Mouse (Mus musculus) heart, adult 18-20 months (tissue): ENCODE results near the gene Ubn1. TPM values are rescaled to one million over a fixed set of nuclear protein-coding genes. Genes with fewer than 3 reads are reported as not detected.

Experiments used
- DNase-seq, 2 experiments: peaks; one replicate each; pipeline ENCODE4 v3.0.0; 2021 to 2022; ENCODE audit warnings: mixed read lengths in 1 of 2
- long read RNA-seq, 2 experiments: library from polyadenylated mRNA; stranded (forward); transcript quantifications; one replicate each; pipeline ENCODE4 v2.0.0; 2021
- total RNA-seq, 2 experiments: library from RNA; stranded (reverse); gene quantifications; 2 replicates each; pipeline ENCODE4 v1.2.3; 2021

Gene Ubn1
- total RNA-seq: 10 to 100 TPM; 21.3 to 23.2 TPM
- long read RNA-seq, experiment 1, full-length matches to known transcripts: 2 of 9 reads
- long read RNA-seq, experiment 1, partial matches to known transcripts: 7 of 9 reads
- long read RNA-seq, experiment 1, other reads (novel, unspliced or antisense): 0 of 9 reads
- long read RNA-seq, experiment 2, partial matches to known transcripts: 2 of 3 reads
- long read RNA-seq, experiment 2, other reads (novel, unspliced or antisense): 1 of 3 reads

DNA sequence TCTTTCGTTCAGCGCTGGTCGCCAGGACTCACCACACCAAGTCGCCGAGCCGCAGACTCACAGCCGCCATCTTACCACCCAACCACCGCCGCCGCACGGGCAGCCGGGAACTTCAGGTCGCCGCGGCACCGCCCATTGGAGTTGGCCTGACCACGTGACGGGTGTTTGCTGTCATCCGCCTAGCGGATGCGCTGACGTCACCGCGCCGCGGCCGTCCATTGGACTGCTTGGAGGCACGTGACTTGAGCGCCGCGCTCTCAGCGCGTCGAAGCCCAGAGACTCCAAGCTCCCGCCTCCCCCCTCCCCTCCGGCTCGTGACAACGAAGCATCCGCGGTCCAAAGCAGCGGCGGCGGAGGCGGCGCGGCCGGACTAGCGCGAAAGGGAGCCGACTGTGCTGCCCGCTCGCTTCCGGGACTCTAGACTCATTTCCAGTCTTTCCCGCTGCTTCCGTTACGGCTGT is at the start of gene Ubn1, which contains the start of gene Glyr1:
Ubn1 (plus strand) TSS at position 284 of the 461 bp plus-strand sequence.
Glyr1 (minus strand) TSS at position 90 of the 461 bp plus-strand sequence.
- DNase-seq: peak; percentile 98 to 100

DNA sequence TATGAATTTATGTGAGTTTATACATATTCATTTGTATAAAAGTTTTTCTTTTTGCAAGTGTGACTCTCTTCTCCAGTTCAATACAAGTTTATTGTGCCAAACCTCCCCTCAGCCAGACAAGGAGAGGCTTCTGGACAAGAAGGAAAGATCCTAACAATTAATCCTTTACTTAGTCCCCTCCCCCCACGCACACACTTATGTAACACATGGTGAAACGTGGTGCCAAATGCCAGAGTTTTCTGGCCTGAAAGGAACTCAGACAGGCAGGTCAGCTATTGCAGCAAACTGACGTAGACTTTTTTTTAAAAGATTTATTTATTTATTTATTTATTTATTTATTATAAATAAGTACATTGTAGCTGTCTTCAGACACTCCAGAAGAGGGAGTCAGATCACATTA is 49.2 kb upstream of the Ubn1 start:
- DNase-seq: no peak

DNA sequence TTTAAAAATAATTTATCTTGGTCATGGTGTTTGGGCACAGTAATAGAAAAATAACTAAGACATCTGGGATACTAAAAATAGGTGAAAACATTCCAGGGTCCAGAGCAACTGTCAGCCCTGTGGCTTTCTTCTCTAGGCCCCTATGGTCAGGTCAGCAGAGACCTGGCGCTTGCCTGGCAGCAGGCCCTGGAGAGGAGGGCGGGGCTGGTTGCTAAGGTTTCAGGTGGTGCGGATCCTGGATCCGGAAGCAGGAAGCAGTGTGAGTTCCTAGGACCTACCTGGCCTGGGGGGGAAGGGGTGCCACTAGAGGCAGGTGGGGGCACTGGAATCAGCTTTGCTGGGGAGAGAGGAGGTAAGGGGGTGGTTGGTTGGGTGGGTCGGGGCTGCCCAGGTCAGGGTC is 42.8 kb upstream of the Ubn1 start, which contains the start of gene Smim22:
Smim22 (plus strand) TSS at position 222 of the 400 bp plus-strand sequence.
- no peak for DNase-seq

DNA sequence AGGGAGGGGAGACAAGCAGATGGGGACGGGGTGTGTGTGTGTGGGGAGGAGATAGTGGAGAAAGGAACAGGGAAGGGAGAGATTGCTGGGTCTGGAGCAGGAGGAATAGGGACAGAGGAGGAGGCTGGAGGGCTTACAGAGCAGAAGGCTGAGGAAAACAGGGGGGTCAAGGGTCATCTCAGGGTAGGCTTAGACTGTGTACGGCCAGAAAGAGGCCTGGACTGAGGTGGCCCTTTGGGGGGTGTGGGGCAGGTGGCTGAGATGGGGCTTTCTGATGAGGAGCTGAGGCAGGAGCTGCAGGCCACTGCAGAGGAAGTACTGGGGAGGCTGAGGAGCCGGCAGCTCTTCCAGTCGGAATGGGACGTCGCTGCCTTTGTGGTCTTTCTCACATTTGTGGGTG is 42.4 kb upstream of the Ubn1 start:
- DNase-seq: no peak

DNA sequence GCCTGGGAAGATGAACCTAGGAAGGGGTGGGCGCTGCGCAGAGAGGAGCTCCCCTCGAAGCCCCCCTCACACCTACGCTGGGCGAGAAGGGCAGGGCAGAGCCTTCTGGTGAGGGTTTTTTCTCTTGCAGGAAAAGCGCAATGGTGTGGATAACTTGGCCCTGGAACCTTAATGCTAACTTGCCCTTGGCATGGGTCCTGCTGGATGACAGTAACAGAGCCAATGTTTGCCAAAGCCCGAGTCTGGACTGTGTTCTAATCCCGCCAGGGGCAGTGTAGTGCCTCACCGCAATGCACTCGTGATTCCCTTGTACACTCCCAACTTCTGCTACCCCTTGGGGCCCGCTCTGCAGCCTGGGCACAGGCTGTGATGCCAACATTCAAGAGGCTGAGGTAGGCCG is 41.8 kb upstream of the Ubn1 start:
- no peak for DNase-seq

DNA sequence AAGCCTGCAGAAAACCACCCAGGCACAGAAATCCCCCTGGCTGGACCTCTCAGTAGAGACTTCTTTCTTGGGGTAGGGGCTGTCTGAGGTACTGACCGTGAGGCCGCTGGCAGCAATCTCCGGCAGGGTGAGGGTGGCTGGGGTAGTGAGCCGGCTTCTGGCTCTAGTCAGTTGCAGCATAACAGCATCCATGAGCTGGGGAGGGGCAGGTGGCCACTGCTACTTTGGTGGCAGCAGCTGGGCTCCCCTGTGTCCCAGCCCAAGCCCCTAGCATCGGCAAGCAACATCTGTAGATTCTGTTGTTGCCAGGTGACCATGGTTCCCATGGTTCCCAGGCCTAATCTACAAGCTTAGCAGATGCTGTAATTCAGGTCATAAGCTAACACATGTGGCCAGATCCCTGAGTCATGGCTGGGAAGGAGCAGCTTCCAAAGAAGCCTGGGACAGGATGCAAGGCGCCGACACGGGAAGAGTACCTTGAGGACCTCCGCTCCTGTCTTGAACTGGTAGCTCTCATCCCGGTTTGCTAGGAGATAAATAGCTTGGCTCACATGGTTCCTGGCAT is 39.4 kb upstream of the Ubn1 start:
- DNase-seq: peak in 1 of 2 experiments; percentile 47

DNA sequence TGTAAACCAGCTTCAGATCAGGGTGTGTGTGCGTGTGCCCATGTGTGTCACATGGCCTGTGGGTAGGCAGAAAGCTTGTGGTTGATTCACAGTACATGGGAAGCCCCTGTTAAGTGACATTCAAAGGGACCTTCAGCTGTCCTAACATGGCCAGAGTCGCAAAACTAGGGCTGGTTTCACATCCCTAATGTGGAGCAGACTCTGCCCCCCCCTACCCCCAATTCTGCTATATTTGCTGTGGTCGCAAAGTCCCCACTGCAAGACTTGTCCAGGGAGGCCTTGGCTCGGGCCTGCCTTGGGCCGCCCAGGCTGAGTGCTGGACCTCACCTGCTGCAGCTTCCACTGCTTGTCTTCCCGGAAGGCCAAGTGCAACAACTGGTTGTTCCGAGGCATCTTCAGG is 38.6 kb upstream of the Ubn1 start:
- DNase-seq: no peak

DNA sequence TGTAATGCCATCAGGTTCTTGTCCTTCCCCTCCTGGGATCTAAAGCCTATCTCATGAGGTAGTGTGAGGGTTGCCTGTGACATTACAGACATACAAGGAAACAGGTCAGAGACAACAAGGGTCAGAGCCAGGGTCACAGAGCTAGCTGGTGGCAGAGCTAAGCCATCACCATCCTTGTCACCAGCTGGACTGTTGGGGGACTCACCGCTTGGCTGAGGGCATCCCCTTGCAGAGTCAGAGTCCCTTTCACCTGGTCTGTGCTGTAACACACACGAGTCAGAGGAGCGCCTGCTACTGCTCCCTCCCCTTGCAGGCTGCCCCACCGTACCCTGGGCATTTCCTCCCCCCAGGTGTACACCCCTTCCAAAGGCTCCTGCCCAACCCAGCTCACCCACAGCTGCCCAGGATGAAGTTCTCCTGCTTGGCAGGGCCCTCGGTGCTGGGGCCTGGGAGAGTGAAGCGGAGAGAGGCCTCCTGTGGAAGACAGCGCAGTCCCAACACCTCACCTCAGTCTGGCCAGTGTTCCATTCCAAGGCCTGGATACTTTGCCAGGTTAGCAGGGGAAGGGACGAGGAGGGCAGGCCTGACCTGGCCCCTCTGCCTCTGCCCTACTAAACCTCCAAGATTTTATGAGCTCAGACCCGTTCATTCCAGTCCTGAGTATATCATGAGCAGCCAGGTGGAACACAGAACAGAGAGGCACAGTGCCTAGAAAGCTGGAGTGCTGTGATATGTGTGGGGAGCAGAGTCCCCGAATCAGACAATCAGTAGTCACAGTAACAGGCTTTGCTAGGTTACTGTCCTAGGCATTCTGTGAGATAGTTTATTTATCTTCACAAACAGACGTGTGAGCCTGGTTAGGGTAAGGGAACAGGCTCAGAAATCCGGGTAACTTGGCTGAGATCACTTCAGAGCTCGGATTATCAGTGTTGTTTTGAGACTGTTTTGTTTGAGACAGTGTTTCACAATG is 37.5 kb upstream of the Ubn1 start:
- no peak for DNase-seq

DNA sequence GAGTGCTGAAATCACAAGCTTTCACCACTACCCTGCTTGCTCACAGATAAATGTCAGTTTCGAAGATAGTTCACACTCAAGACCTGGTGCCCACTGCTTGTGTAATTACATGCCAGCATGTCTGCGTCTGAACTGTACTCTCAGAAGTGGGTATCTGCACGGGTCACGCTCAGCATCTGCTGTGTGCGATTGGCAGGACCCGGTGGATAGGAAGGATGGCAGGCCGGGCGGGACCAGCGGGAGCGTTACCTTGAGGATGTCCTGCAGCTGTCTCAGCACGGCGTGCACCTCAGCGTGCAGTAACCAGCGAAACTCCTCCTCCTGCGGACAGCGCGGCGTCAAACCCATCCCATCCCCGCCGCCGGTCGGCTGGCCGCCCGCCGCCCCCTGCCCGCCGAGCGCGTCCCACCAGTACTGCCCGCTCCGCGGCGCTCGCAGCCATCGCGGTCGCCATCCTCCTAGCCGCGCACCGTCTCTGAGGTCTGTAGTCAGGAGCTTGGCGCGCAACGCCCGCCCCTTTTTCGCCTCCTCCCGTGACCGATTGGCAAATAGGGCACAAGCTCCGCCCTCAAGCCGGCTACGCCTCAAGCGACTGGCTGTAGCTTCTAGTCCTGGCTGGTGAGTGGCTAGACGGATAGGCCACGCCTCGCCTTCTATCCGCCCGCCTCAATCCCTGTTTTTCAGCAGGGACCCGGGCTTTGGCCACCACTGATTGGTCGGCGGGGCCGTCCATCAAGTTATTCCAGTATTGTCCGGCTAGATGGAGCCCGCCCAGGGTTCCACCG is 36.6 kb upstream of the Ubn1 start, which contains the start of gene Rogdi:
Rogdi (minus strand) TSS at position 500 of the 785 bp plus-strand sequence.
- peak; percentile 98 to 99 for DNase-seq

DNA sequence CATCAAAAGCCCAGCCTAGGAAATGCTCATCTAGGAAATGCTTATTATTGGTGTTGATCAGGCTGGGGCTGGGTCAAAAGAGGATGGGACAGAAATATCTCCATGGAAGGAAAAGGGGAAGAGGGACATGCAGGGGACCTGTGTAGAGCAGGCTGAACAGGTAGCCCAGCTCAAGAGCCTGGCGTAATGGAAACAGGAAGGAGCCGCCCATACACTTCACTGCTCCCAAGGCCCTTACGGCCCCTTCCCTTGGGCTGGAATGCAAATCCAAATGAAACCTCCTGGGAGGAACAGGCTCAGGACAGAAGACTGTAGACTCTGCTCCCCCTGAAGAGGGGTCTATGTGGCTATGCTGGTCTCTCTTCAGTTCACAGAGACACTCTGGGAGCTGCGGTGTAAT is 35.3 kb upstream of the Ubn1 start:
- DNase-seq: no peak

DNA sequence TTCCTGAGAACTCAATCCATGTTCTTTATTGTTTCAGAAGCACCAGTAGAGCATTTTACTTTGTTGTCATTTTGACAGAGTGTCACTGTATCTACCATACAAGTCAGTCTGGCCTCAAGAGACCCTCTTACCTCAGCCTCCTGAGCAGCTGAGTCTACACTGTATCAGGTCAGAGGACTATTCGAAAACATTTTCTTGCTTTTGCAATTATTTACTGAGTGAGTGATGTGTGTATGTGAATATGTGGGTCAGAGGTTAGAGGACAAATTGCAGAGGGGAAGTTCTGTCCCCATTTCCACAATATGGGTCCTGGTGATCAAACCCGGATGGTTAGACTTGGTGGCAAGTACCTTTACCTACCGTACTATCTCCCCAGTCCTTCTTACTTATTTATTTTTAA is 25.8 kb upstream of the Ubn1 start:
- no peak for DNase-seq

DNA sequence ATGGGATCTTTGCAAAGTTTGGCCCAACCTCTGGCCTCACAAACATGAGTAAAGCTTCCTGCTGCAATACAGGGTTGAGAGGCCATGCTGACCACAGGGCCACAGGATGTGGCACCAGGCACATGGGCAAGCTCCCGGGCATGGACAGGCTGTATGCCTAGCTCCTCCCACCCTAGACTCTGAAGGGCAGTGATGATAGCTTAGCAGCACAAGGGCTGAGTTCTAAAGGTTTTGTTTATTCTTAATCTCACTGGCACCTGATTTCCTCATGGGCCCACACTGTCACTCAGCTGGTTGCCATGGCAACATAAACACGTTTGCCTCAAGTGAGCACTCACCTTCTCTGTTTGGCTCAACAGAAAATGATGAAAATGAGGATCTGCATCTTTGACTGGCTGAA is 20.0 kb upstream of the Ubn1 start:
- no peak for DNase-seq

DNA sequence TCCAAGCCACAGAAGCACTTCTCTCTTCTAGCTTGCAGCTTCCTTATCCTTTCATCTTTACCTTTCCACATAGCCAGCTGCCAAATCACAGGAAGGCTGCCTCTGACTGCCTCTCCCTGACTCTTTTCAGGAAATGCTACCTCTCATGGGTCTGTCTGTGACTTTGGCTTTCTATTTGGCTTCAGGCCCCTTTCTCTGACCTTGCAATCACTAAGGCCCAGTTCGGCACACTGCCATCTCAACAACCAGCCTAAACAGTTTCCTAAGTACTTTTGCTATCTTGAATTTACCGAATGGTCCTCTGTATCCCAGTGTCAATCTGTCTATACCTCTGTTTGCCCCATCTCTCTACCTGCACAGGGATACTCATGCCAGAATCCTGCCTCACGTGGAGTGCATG is 14.3 kb upstream of the Ubn1 start:
- no peak for DNase-seq

DNA sequence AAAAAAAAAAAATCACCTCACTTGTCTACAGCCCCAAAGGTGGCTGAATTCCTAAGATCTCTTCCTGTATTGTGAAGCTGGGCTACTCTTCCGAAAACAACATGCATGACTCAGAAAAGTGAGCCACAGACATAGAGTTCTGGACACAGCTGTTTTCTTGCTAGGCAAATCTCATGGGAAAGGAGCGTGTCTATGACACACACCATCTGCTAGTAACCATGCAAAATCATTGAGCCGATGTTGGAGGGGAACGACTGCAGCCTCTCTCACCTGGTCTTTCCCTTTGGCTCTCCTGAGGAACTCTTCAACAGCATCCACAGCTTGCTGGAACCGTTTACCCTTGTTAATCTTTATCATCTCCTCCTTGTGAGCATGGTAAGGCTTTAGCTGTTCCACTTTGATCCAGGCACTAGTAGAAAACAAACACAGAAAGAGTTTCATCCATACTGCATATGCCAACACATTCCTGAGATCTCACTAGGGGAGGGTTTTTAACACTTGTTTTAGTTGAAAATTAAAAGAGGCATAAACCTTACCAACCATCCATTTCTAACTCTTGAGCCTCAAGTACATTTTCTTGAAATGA is 13.1 kb upstream of the Ubn1 start:
- DNase-seq: peak; percentile 66 to 72

DNA sequence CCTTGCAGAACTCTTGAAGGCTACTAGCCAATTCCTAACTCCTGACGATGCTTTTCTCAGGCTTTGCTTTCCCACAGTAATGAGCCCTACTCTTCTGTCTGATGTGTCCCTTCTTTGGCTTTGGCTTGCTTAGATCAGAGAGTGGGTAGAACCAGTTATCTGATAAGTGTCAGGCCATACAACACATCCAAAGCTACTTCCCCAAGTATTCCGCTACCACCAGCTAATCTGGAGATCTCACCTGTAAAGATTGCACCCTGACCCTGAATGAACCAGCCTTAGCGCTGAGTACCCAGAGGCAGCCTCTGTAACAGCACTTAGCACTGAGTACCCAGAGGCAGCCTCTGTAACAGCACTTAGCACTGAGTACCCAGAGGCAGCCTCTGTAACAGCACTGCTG is 4.5 kb upstream of the Ubn1 start:
- no peak for DNase-seq

DNA sequence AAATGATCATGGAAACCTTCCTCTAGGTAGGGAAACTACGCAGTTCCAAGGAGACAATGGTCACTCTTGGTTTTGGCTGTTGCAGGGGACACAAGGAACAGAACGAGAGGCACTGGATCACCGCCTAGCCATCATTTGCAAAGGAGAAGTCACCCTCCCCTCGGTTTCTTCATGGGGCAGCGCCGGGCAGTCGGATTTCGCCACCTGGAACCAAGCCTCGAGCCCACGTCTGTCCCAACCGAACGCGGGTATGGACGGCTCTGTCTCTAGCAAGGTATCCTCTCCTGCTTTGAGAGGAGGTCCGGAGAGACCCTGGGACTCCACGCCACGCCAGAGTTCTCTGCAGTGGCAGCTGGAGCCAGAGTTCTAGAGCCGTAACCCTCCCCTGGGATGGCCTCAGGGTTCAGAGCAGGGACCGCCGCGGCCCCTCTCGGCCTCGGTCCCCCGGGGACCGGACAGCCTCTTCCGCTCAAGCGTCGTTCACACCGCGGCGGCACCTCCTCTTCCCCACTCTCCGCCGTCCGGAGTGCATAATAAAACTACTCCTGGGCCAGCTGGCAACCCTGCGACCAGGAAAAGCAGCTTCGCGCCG is 579 bp upstream of the Ubn1 start:
- DNase-seq: no peak

DNA sequence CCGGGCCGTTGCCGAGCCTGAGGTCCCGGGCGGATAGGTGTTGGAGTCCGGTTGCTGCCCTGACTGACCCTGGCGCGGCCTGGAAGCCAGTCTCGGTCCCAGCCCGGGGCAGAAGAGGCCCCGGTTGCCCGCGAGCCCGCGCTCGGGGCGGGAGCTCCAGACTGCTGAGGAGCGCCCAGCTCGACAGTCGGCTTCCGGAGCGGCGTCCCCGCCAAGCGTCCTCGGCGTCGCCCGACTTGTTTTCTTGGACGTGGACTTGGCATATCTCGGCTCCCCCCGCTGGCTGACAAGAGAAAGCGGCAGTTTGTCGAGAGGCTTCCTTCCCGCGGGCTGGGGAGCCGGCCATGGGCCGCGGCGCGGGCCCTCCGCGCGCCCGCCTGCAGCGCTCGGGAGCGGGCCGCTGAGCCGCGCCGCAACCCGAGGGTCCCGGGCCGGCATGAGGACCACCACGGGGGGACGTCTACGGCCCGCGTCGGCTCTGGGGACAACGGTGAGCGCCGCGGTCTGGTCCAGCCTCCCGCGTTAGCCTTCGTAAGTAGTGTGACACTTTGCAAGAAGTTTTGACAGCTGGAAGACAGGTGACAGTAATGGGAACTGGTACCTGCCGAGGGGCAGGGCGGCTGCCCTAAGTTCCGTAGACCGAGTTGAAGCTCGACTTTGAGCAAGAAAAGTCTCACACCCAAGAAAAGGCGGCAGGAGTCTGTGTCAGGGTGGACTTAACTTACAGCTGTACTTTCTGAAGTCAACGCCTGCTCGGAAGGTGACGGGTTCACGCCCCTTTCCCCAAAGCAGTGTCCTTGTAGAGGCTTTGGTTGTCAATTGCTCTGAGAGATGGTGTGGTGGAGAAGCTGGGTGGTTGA is 624 bp downstream of the Ubn1 start:
- DNase-seq: peak; percentile 49 to 91

DNA sequence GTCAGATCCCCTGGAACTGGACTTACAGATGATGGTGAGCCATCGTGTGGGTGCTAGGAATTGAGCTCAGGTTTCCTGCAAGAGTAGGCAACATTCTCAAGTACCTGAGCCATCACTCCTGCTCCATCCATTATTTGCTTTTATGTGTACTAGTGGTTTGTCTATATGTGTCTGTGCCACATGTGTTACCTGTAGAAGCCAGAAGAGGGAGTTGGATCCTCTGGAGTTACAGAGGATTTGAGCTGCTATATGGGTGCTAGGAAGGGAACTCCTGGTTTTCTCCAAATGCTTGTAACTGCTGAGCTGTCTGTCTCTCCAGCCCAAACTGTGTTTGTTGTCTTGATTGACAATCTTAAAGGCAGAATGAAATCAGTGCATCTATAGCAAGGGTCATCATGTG is 8.3 kb downstream of the Ubn1 start:
- DNase-seq: no peak

DNA sequence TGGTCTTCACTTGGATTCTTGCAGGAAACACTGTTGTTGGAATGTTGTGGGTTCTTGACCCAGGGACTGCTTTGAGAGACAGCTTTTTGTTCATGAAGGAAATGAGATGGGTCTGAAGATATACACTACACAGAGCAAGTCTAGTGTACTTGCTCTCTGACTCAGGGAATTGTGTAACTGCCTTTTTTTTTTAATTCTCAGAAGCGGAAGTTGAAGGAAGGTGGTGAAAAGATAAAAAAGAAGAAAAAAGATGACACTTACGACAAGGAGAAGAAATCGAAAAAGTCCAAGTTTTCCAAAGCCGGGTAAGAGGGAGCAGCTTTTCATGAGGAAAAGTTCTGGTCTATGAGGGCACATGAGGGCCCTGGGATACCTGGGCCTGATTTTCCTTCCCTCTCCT is 13.6 kb downstream of the Ubn1 start:
- DNase-seq: no peak

DNA sequence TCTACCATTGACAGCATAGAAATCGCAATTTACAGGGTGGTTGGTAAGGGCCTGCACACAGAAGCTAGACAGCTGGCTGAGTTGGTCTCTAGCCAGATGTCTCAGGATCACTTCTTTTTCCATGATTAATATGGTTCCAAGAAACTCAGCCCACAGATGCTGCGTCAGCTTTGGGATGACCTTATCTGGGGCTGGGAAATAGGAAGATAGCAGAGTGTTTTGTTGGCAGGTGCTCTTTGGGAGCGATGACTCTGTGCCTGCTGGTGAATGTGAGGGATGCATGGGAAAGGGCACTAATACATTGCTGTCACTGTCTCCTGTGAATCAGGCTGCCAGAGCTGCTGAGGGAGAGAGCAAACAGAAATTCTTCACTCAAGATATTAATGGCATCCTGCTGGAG is 20.5 kb downstream of the Ubn1 start:
- DNase-seq: peak; percentile 50 to 60
